Mouse (Mus musculus) cortical plate, adult 2 months (tissue): ENCODE data around the gene Lamtor3.

Experiments
- CTCF ChIP-seq: fragments of 200-500 bp; IDR thresholded peaks from 2 replicates; pipeline ENCODE4 v1.5.1; 2011; ENCODE audit warnings: mild to moderate bottlenecking, control low read depth, low read length; ENCODE audit not compliant: insufficient read depth; ENCODE audit errors: extremely low read depth
- POLR2A ChIP-seq: fragments of 200-500 bp; IDR thresholded peaks from 2 replicates; pipeline ENCODE4 v1.6.1; 2011; ENCODE audit warnings: mild to moderate bottlenecking, low read length, control low read depth; ENCODE audit not compliant: insufficient read depth; ENCODE audit errors: extremely low read depth

DNA sequence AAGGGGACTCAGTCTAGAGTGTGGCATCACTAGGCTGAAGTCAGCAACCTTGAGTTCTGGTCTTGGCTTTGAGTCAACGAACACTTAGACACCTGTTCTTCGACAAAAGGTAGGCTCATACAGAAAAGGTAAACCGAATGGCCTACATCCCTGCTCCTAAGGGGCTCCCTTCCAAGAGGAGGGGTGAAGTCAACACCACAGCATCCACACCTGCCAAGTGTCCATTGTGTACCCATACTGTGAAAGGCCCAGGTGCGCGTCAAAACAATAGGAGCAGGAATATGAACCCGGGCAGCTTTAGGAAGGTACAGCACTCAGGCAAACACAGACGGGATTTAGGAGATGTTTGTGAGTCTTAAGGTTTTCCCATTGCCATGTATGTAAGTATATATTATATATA, 54.7 kb downstream of the Lamtor3 start:
- TF ChIP-seq POLR2A, result no peak
- TF ChIP-seq CTCF, result no peak
